8 mouse cellular contexts compared by ENCODE assay signal in genomic region chr19:45652286-45652988, GRCm38 (mm10). TPM values are rescaled to one million over a fixed set of nuclear protein-coding genes. Genes with fewer than 3 reads are reported as not detected.
DNase-seq lines count a peak whose midpoint lies in the region; ATAC-seq and TF ChIP-seq lines count a peak whose summit lies in the region.
"Had no signal": no experiment of that assay in that cellular context is flagged by ENCODE, and none has a peak within 500 bp of the region (broad histone marks: within the 10 kb centered on the region; RNA-seq: fewer than 3 reads in every experiment).

No protein-coding gene starts in this region.

- peaks cover 23% of the 10 kb centered on the region for H3K79me2 ChIP-seq in C2C12 (ENCODE audit: control insufficient read depth, insufficient read depth)

- peak overlapping the region; percentile 0; the same call in 1 of the 2 replicates for H3K27ac ChIP-seq in lung, embryonic 16.5 days (ENCODE audit: low read length)

- ATAC-seq in lung, embryonic 16.5 days (ENCODE audit: low read depth): peak; percentile 86

- no peak overlapping the region; the same call in 1 of the 2 replicates for H3K4me2 ChIP-seq in lung, embryonic 16.5 days (ENCODE audit: low read depth, low read length)

- peak overlapping the region; percentile 32 for H3ac ChIP-seq in C2C12 (ENCODE audit: control insufficient read depth, insufficient read length, low read depth)

- 37% methylated on average over 15 of the region's 15 CpGs for WGBS in lung, embryonic 16.5 days

- no peak overlapping the region for H3K9ac ChIP-seq in lung, embryonic 16.5 days (ENCODE audit: low read length)

- H3K27me3 ChIP-seq in C2C12 (ENCODE audit: control insufficient read depth, insufficient read depth, insufficient read length): no peaks in the 10 kb centered on the region
- no peaks in the 10 kb centered on the region for H3K27me3 ChIP-seq in lung, embryonic 16.5 days (ENCODE audit: control insufficient read depth, insufficient read depth, low read depth, low read length)

- peaks cover 26% of the 10 kb centered on the region for H3K4me1 ChIP-seq in lung, embryonic 16.5 days (replicated peaks; ENCODE audit: control insufficient read depth, insufficient read depth, low read length)

- H3K4me3 ChIP-seq in C2C12 (ENCODE audit: insufficient read depth, poor library complexity, severe bottlenecking): no peak overlapping the region
- no peak overlapping the region for H3K4me3 ChIP-seq in lung, embryonic 16.5 days (ENCODE audit: low read length)

- peak; percentile 94 for DNase-seq in MEL-GATA-1-ER (ENCODE audit: extremely low read depth, low read depth)
- peak; percentile 20 to 52 for DNase-seq in gastrocnemius, postnatal 4 days (ENCODE audit: low spot score in 2 of 2)
- DNase-seq in right cerebral cortex, postnatal 36 days (ENCODE audit: low spot score in 2 of 2): no peak
- DNase-seq in testis, postnatal 10 days (ENCODE audit: low spot score): no peak
- DNase-seq in cerebellum, postnatal 36 days: no peak
- DNase-seq: cerebellum, adult 2 months had no signal

- no peak for TF ChIP-seq CTCF in C2C12 (IDR thresholded peaks at IDR 0.05; ENCODE audit: control insufficient read depth, insufficient read depth, insufficient read length)

- no peaks in the 10 kb centered on the region for H3K9me3 ChIP-seq in lung, embryonic 16.5 days (ENCODE audit: control insufficient read depth, low read length)

- H3K79me3 ChIP-seq in C2C12 (ENCODE audit: low read depth): no peaks in the 10 kb centered on the region

- H3K36me3 ChIP-seq in C2C12 (ENCODE audit: control insufficient read depth, insufficient read depth): no peaks in the 10 kb centered on the region
- no peaks in the 10 kb centered on the region for H3K36me3 ChIP-seq in lung, embryonic 16.5 days (ENCODE audit: control insufficient read depth, insufficient read depth, low read length)

TF ChIP-seq in C2C12, 6 proteins besides CTCF, POLR2A, EP300 and RAD21:
- TF ChIP-seq MAX (IDR thresholded peaks at IDR 0.05) (no peak), MYOD1 (IDR thresholded peaks at IDR 0.05; ENCODE audit: control insufficient read depth, insufficient read length, low read depth) (peak; percentile 76)

RNA-seq across cellular contexts. Expression of gene Fbxw4, which starts 7.7 kb away (rescaled TPM):
- 19.3 TPM for polyA plus RNA-seq in C2C12 (2012; fragmentation: generic; extraction: Trizol)
- total RNA-seq in gastrocnemius, postnatal 4 days (2021): 10 to 100 TPM; 27.0 to 29.8 TPM
- 4.3 and 5.4 TPM in 2 replicates for polyA plus RNA-seq in lung, embryonic 16.5 days (2015; fragmentation: Nextera tagmentation; extraction: Ambion mirVana)

Comparison
In these comparisons a context has a peak if more than half of its experiments do, and no peak if none do; other contexts are left out.
1. DNase-seq: peak in MEL-GATA-1-ER (single experiment) and gastrocnemius, postnatal 4 days (2 of 2); none in right cerebral cortex, postnatal 36 days (0 of 2), testis, postnatal 10 days (single experiment) and cerebellum, postnatal 36 days (0 of 2).